Mouse (Mus musculus): ENCODE data around the gene Dsn1.

The Dsn1 gene

GRCm38 (mm10) chr2:157006511-157007233 lies at the start of gene Dsn1:
Dsn1 (minus strand) TSS chr2:157007154.
- DNase-seq: peak; percentile 96

- no peak for DNase-seq
Observed at GRCm38 (mm10) chr2:157055721-157056120, 48.8 kb upstream of the Dsn1 start.

GRCm38 (mm10) chr2:157054816-157055215 lies 47.9 kb upstream of the Dsn1 start:
- no peak for DNase-seq

- DNase-seq: no peak
Observed at GRCm38 (mm10) chr2:157054297-157054696, 47.3 kb upstream of the Dsn1 start.

GRCm38 (mm10) chr2:157053787-157054186 lies 46.8 kb upstream of the Dsn1 start:
- no peak for DNase-seq

GRCm38 (mm10) chr2:157053124-157053523 lies 46.2 kb upstream of the Dsn1 start:
- DNase-seq: no peak

GRCm38 (mm10) chr2:157052448-157052847 lies 45.5 kb upstream of the Dsn1 start:
- DNase-seq: no peak

GRCm38 (mm10) chr2:157049831-157050243 lies 42.9 kb upstream of the Dsn1 start:
- DNase-seq: peak; percentile 59

GRCm38 (mm10) chr2:157048395-157049181 lies 41.6 kb upstream of the Dsn1 start:
- DNase-seq: no peak

- no peak for DNase-seq
Observed at GRCm38 (mm10) chr2:157046956-157047355, 40.0 kb upstream of the Dsn1 start.

- DNase-seq: no peak
Observed at GRCm38 (mm10) chr2:157045932-157046331, 39.0 kb upstream of the Dsn1 start.

- DNase-seq: no peak
Observed at GRCm38 (mm10) chr2:157043987-157044386, 37.0 kb upstream of the Dsn1 start.

- DNase-seq: no peak
Observed at GRCm38 (mm10) chr2:157043556-157043955, 36.6 kb upstream of the Dsn1 start.

GRCm38 (mm10) chr2:157041421-157041820 lies 34.5 kb upstream of the Dsn1 start:
- no peak for DNase-seq

- DNase-seq: no peak
Observed at GRCm38 (mm10) chr2:157040649-157041046, 33.7 kb upstream of the Dsn1 start.

- no peak for DNase-seq
Observed at GRCm38 (mm10) chr2:157039900-157040648, 33.1 kb upstream of the Dsn1 start.

GRCm38 (mm10) chr2:157037303-157037702 lies 30.3 kb upstream of the Dsn1 start:
- DNase-seq: no peak

- DNase-seq: no peak
Observed at GRCm38 (mm10) chr2:157036400-157036799, 29.4 kb upstream of the Dsn1 start.

GRCm38 (mm10) chr2:157035371-157035770 lies 28.4 kb upstream of the Dsn1 start:
- DNase-seq: no peak

GRCm38 (mm10) chr2:157030804-157031203 lies 23.9 kb upstream of the Dsn1 start:
- peak; percentile 97 for DNase-seq

- no peak for DNase-seq
Observed at GRCm38 (mm10) chr2:157028261-157028660, 21.3 kb upstream of the Dsn1 start.

- DNase-seq: peak; percentile 40
Observed at GRCm38 (mm10) chr2:157027106-157028008, 20.4 kb upstream of the Dsn1 start.

Data from right cerebral cortex, postnatal 4 days (tissue).